Mouse (Mus musculus) heart, embryonic 12.5 days (tissue): ENCODE data around the gene Styx. TPM values are rescaled to one million over a fixed set of nuclear protein-coding genes. Genes with fewer than 3 reads are reported as not detected.

ENCODE experiments used
- ATAC-seq: fragments of 200-750 bp; cut with Nextera tagmentation; 2 replicates; pipeline ENCODE4 v1.8.0; 2017; ENCODE audit warnings: moderate TSS enrichment, moderate library complexity; ENCODE audit not compliant: insufficient number of reproducible peaks, low FRiP score
- H3K27ac ChIP-seq: fragments of 300-500 bp; sonication (generic); 2 replicates; pipeline ENCODE4 v1.5.1; 2016; ENCODE audit warnings: mild to moderate bottlenecking, moderate library complexity; ENCODE audit not compliant: poor library complexity, severe bottlenecking
- H3K27me3 ChIP-seq: fragments of 300-500 bp; sonication (generic); replicated peaks from 2 replicates; pipeline ENCODE4 v1.6.1; 2016; ENCODE audit warnings: mild to moderate bottlenecking, moderate library complexity
- H3K36me3 ChIP-seq: fragments of 300-500 bp; sonication (generic); 2 replicates; pipeline ENCODE4 v1.6.1; 2016; ENCODE audit warnings: mild to moderate bottlenecking, moderate library complexity
- H3K4me1 ChIP-seq: fragments of 300-500 bp; sonication (generic); replicated peaks from 2 replicates; pipeline ENCODE4 v1.6.1; 2016; ENCODE audit warnings: mild to moderate bottlenecking
- H3K4me2 ChIP-seq: fragments of 300-500 bp; sonication (generic); 2 replicates; pipeline ENCODE4 v1.6.1; 2016; ENCODE audit warnings: mild to moderate bottlenecking, moderate library complexity
- H3K4me3 ChIP-seq: fragments of 300-500 bp; sonication (generic); 2 replicates; pipeline ENCODE4 v1.5.1; 2016; ENCODE audit warnings: mild to moderate bottlenecking
- H3K9ac ChIP-seq: fragments of 300-500 bp; sonication (generic); 2 replicates; pipeline ENCODE4 v1.6.1; 2016; ENCODE audit warnings: mild to moderate bottlenecking, moderate library complexity
- H3K9me3 ChIP-seq: fragments of 300-500 bp; sonication (generic); replicated peaks from 2 replicates; pipeline ENCODE4 v1.6.1; 2016; ENCODE audit warnings: mild to moderate bottlenecking, moderate library complexity
- WGBS: fragments of 180-500 bp; shearing (Covaris S2); methylation state at CpG from one replicate; pipeline ENCODE4 v1.1.7; 2016; 5-methylcytosine and 5-hydroxymethylcytosine counted together
- polyA plus RNA-seq: library from polyadenylated mRNA; unstranded; fragments of >200 nt; fragmentation: Nextera tagmentation; extraction: Ambion mirVana; gene quantifications from 2 replicates; pipeline ENCODE4 v1.2.1, GENCODE M21; 2016

The Styx gene
- polyA plus RNA-seq, 1 experiment from 2014 or later, result 48.6 TPM

DNA sequence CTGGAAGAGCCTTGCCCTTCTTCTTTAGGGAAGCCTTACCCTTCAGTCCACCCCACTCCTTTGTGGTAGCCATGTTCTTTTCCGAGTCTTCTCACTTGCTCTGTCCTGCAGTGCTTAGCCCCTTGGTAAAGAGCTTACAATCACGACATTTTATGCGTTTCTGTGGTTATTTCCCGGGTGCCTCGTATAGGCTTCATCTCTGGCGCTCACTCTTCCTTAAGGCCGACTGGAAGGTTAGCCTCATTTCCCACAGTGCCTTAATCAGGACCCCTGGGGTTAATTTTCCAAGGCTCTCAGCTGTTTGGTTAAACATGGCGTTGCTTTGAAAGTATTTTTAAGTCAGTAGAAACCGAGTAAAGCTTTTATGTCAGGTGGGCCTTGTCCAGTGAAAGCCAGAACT, 88.5 kb downstream of the Styx start:
- ATAC-seq, result no peak
- Histone ChIP-seq H3K36me3 (no peaks in the 10 kb centered on the region), H3K9ac (no peak overlapping the region), H3K4me1 (peaks cover 18% of the 10 kb centered on the region), H3K4me3 (no peak overlapping the region), H3K9me3 (no peaks in the 10 kb centered on the region), H3K27me3 (no peaks in the 10 kb centered on the region), H3K27ac (no peak overlapping the region), H3K4me2 (no peak overlapping the region)
- 72% methylated on average over 9 of the region's 9 CpGs for WGBS

DNA sequence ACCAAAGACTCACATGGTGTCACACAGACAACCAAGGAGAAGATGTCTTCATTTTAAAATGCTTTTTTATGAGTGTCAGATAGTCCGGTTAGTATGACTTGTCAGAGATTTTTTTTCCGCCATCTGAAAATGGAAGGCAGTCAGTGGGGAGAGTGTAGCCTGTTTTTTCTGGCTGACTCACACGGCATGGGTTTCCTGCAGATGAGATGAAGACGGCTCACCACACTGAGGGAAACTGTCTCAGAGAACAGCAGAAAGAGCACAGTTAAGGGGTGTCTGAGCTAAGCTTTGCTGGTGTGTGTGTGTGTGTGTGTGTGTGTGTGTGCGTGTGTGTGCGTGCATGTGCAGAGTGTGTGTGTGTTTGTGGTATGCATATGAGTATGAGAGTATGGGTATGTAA, 90.4 kb downstream of the Styx start:
- H3K4me1 ChIP-seq, result peaks cover 29% of the 10 kb centered on the region

DNA sequence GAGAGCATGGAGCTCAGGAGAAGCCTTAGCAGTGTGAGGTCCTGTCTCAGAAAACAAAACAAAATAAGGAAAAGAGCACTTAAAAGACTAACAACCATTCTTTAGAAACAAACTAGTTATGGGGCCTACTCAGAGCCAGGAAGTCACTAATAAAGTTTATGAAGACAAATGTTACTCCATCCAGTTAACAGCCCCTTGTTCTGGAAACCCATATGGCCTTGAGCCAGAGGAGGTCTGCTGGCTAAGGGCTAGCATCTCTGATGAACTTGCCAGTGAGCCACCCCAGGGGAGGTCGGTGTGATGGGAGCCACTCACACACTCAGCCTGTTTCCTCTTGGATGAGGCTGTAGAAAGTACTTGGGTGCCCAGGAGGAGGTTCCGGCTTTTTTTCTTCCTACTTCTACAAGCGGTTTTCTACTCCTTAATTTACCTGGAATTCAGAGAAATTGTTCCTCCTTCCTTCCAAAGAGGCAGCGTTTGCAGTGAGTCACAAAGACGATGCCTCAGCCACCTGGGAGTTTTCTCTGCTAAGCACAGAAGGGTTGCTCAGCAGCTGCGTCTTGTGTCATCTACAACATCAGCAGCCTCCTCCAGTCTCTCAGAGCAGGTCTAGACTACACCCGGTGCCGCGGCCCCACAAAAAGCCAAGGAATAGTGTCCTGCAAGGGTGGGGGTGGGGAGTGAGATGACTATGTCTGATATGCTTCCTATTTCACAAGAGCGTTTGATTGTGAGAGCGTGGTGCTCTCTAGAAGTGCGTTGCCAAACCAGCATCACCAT, 92.1 kb downstream of the Styx start:
- Histone ChIP-seq H3K9me3 (no peaks in the 10 kb centered on the region), H3K4me2 (no peak overlapping the region), H3K4me1 (peaks cover 19% of the 10 kb centered on the region), H3K27me3 (no peaks in the 10 kb centered on the region), H3K27ac (no peak overlapping the region), H3K4me3 (no peak overlapping the region), H3K36me3 (no peaks in the 10 kb centered on the region), H3K9ac (no peak overlapping the region)
- ATAC-seq, result no peak
- 58% methylated on average over 12 of the region's 12 CpGs for WGBS

More for the DNA sequence above, 90.4 kb downstream of the Styx start:
- no peak overlapping the region for H3K27ac ChIP-seq
- no peaks in the 10 kb centered on the region for H3K36me3 ChIP-seq
- no peak overlapping the region for H3K4me2 ChIP-seq
- WGBS, result 60% methylated on average over 6 of the region's 6 CpGs
- no peak for ATAC-seq
- no peak overlapping the region for H3K9ac ChIP-seq
- H3K4me3 ChIP-seq, result no peak overlapping the region
- no peaks in the 10 kb centered on the region for H3K9me3 ChIP-seq
- H3K27me3 ChIP-seq, result no peaks in the 10 kb centered on the region

DNA sequence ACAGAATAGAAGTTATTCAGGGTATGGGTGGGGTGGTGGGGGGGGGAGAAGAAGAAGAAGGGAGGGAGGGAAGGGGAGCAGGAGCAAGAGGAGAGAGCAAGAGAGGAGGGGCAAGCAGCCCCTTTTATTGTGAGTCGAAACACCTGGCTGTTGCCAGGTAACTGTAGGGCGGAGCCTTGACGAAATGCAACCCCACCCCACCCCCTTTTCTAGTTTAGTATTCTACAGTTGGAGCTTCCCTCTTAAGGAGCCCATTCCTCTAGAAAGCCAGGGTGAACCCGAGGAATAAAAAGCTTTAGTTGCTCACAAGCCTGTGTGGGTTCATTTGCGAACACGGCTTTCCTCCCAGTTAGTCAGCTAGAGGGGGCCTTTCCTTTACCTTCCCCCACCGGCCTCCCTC, 94.0 kb downstream of the Styx start:
- WGBS, result 60% methylated on average over 7 of the region's 7 CpGs
- Histone ChIP-seq H3K27ac (no peak overlapping the region), H3K4me2 (no peak overlapping the region), H3K9me3 (no peaks in the 10 kb centered on the region), H3K4me3 (no peak overlapping the region), H3K27me3 (no peaks in the 10 kb centered on the region), H3K9ac (no peak overlapping the region), H3K4me1 (peaks cover 14% of the 10 kb centered on the region), H3K36me3 (no peaks in the 10 kb centered on the region)
- no peak for ATAC-seq

DNA sequence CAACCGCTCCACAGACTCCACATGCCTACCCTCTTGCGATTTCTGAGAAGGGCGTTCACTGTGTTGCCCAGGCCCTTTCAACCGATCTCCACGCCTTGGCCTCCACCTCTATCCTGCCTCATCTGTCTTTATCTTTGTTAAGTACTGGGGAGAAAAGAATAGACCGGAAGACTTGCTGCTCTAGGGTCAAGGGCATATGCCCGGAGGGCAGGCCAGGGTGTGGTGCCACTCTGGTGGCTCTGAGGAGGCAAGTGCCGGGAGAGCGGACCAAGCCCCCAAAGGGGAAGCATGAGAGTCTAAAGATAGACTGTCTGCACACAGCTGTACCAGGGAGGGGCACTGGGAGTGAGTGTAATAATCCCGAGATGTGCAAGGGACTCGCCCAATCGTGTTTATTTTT, 94.6 kb downstream of the Styx start:
- WGBS, result 29% methylated on average over 12 of the region's 12 CpGs
- Histone ChIP-seq H3K36me3 (no peaks in the 10 kb centered on the region), H3K4me2 (peak overlapping the region; percentile 8), H3K27me3 (no peaks in the 10 kb centered on the region), H3K9ac (no peak overlapping the region), H3K4me3 (no peak overlapping the region), H3K27ac (0 out of 2 replicates have a peak overlapping the region, but pooled peaks have one; percentile 6), H3K9me3 (no peaks in the 10 kb centered on the region), H3K4me1 (peaks cover 14% of the 10 kb centered on the region)
- peak; percentile 54; the same call in 1 of the 2 replicates for ATAC-seq

DNA sequence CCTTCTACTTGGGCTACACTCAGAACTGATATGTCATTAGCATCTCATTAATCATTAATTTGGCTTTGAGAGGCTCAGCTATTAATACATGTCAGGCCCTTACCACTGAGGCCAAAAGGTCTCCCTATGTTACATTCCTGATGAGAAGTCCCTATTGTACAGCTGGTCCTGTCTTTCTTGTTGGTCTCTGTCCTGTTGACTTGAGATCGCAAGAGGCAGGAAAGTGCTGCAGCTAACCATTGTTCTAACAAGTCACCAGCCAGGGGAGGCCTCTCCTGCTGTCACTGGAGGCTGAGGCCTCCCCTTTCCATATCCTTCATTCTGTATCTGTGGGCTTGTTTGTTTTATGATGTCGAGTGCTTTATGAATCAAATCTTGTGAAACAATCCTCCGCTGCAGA, 95.9 kb downstream of the Styx start:
- Histone ChIP-seq H3K4me2 (no peak overlapping the region), H3K4me1 (peaks cover 26% of the 10 kb centered on the region), H3K27ac (no peak overlapping the region), H3K4me3 (no peak overlapping the region), H3K36me3 (no peaks in the 10 kb centered on the region), H3K27me3 (no peaks in the 10 kb centered on the region), H3K9me3 (no peaks in the 10 kb centered on the region), H3K9ac (no peak overlapping the region)
- 65% methylated on average over 3 of the region's 3 CpGs for WGBS
- no peak for ATAC-seq

DNA sequence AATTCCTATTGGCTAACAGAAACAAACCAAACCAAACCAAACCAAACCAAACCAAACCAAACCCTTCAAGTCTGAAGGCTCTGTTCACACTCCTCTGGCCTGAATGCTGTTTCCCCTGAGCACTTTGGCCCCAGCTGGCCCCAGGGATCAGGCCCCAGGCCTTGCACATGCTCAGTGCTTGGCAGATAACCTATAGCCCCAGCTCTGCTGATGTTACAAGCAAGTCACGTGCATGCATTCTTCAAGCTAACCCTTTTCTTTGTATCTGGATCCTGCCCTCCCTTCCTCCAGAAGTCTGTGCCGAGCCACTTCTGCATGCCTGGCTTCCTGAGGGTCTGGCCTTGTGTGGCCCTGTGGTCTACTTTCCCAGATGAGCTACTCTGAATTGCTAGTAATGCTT, 100.2 kb downstream of the Styx start:
- ATAC-seq, result peak; percentile 74
- Histone ChIP-seq H3K9ac (no peak overlapping the region), H3K27me3 (no peaks in the 10 kb centered on the region), H3K4me3 (no peak overlapping the region), H3K4me1 (peaks cover 53% of the 10 kb centered on the region), H3K9me3 (no peaks in the 10 kb centered on the region), H3K36me3 (0 out of 2 replicates have a peak, but pooled peaks cover 4% of the 10 kb centered on the region), H3K4me2 (no peak overlapping the region), H3K27ac (peak overlapping the region; percentile 51; the same call in 1 of the 2 replicates)
- WGBS, result 6% methylated on average over 2 of the region's 2 CpGs

DNA sequence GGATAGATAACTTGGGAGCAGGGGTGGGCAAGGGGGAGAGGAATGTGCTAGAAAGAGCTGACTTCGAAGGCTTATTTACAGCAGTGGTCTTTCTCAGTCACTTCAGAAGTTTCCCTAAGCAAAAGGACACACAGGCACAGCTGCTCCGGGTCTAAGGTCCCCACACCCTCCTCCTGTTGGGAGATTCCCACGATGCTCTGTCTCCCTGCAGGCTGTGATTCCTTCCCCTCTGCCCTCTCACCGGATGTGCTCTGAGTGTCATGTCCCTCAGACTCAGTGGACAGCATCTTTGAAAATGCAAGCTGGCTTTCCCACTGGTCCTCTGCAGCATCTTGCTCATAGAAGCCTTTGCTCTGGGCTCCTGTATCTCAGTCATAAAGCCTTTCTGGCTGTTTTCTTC, 101.3 kb downstream of the Styx start:
- Histone ChIP-seq H3K36me3 (0 out of 2 replicates have a peak, but pooled peaks cover 4% of the 10 kb centered on the region), H3K4me3 (no peak overlapping the region), H3K4me2 (no peak overlapping the region), H3K27me3 (no peaks in the 10 kb centered on the region), H3K9ac (0 out of 2 replicates have a peak overlapping the region, but pooled peaks have one; percentile 28), H3K9me3 (no peaks in the 10 kb centered on the region), H3K4me1 (peaks cover 62% of the 10 kb centered on the region), H3K27ac (peak overlapping the region; percentile 87)
- 39% methylated on average over 4 of the region's 4 CpGs for WGBS
- ATAC-seq, result no peak

DNA sequence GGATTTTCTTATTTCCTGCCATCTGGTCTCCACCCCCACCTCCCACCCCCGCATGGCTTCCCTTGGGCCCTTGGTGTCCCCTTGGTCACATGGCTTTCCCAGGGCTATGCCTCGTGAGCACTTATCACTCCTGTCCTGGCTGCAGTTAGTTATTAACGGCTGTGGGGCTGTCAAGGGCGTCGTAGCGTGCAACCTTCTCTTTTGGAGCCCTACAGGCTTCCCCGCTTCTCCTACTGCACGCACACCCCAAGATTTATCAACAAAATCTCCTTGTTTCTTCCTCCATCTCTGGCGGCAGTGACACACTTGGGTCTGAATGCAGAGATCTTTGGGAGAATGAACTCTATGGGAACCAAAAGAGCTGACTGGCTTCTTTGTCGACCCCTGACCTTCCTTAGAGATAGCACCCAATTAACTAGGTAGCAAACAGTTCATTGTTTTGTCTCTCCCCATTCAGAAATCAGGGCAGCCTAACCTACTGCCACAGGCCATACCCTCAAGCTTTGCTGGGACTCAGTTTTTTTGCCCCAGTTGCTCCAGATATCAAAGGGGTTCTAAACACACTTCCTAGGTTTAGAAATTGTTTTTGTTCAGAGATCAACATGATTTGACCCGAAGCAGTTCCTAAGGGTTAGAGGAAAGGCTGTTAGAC, 102.1 kb downstream of the Styx start:
- Histone ChIP-seq H3K27me3 (no peaks in the 10 kb centered on the region), H3K36me3 (peaks cover 11% of the 10 kb centered on the region), H3K4me3 (no peak overlapping the region), H3K9ac (no peak overlapping the region), H3K4me1 (peaks cover 67% of the 10 kb centered on the region), H3K9me3 (no peaks in the 10 kb centered on the region), H3K27ac (peak overlapping the region; percentile 87), H3K4me2 (peak overlapping the region; percentile 35; the same call in 1 of the 2 replicates)
- 11% methylated on average over 11 of the region's 11 CpGs for WGBS
- ATAC-seq, result peak; percentile 65

DNA sequence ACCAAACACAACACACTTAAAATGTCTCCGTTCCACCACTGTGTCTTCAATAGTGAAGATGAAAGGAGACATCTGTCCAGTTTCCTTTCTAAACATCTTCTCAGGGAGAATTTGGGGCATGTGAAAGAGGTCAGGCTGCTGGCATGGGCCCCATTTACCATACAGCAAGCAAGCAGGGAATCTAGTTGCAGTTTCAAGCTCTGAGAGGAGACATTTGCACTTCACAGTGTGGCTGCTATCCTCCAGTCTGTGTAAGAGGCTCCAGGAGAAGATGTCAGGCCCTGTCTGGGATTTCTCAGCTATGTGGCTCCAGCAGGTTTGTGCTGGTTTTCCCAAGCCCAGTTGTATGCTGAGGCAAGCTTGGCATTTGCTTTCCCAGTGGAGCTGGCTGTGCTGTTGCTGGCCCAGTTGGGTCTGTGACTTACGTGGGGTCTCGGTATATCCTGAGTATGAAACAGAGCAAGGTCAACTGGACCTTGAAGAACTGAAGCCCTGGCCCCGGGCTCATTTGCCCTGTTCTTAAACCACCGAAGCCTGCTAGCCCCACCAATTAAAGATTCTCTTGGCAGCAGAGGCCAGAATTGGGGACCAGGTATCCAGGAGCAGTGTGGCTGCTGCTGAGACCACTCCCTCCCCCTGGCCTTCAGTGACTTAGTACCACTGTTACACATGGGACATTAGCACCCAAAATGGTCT, 102.8 kb downstream of the Styx start:
- H3K4me2 ChIP-seq, result no peak overlapping the region
- no peaks in the 10 kb centered on the region for H3K27me3 ChIP-seq
- H3K9ac ChIP-seq, result peak overlapping the region; percentile 35
- 44% methylated on average over 5 of the region's 5 CpGs for WGBS
- no peak for ATAC-seq
- H3K4me1 ChIP-seq, result peaks cover 67% of the 10 kb centered on the region
- peak overlapping the region; percentile 87 for H3K27ac ChIP-seq
- H3K4me3 ChIP-seq, result no peak overlapping the region
- peaks cover 18% of the 10 kb centered on the region for H3K36me3 ChIP-seq
- no peaks in the 10 kb centered on the region for H3K9me3 ChIP-seq
